Mouse (Mus musculus) olfactory bulb, adult 2 months (tissue): Measurements from ENCODE around the gene Itpa.

ENCODE experiments used
- CTCF ChIP-seq: fragments of 200-500 bp; IDR thresholded peaks from 2 replicates; pipeline ENCODE4 v1.5.1; 2012; ENCODE audit warnings: low read depth, mild to moderate bottlenecking, low read length, moderate library complexity; ENCODE audit not compliant: insufficient read depth
- POLR2A ChIP-seq: fragments of 200-500 bp; IDR thresholded peaks from 2 replicates; pipeline ENCODE4 v1.6.1; 2012; ENCODE audit warnings: mild to moderate bottlenecking, low read depth, low read length, moderate library complexity; ENCODE audit not compliant: insufficient read depth

DNA sequence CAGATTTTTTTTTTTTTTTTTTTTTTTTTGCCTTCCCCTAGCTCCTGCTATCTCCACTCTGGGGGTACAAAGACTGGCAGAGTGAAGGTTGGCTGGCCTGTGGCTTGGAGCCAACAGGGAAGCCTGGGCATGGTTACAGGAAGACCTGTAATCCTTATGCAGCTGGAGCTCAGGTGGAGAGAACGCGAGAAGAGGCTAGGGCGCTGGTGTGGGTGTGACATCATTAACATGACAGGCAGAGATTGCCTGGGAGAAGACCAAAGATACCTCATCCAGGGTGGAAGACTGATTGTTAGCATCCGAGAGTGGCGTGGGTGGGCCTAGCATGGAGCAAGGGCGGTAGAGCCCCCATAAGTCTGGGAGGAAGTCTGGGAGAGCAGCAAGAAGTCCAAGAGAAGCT, 28.1 kb upstream of the Itpa start:
- no peak for TF ChIP-seq POLR2A
- no peak for TF ChIP-seq CTCF
